Mouse (Mus musculus) T-helper 2 cell (primary cell): ENCODE results near the gene 6030408B16Rik.

Experiments
- in situ Hi-C: fragments of 300-600 bp; cut with MboI, MseI; formaldehyde crosslinking; loops from one replicate; pipeline ENCODE4 v1.15.1; 2025; ENCODE audit warnings: high pct_unique_total_duplicates

Gene 6030408B16Rik

DNA sequence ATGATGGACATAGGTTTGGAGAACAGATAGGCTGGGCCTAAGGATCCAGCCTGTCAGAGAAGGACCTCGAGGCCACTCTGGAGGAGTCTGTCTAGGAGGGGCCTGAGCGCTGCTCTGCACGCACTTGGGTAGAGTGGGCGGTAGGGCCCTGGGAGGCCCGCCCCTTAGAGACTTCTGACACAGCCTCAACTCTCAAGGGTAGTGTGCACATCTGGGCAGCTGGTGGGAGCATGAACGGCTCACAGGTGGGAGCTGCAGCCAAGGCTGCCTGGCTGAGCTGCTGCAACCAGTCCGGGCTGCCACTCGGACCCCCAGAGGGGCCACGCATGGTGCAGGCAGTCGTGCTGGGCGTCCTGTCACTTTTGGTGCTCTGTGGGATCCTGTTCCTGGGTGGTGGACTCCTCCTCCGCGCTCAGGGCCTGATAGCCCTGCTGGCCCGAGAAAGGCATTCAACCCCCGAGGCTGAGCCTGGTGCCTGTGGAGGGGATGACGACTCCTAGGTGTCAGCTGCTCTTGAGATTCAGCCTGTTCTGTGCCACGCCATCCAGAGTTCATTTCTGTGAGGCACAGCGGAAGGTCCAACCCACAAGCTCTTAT lies at the start of gene 6030408B16Rik:
TSS of gene 6030408B16Rik (plus strand) at position 188 of the 597 bp plus-strand sequence.
- in situ Hi-C loops: no loop called here

DNA sequence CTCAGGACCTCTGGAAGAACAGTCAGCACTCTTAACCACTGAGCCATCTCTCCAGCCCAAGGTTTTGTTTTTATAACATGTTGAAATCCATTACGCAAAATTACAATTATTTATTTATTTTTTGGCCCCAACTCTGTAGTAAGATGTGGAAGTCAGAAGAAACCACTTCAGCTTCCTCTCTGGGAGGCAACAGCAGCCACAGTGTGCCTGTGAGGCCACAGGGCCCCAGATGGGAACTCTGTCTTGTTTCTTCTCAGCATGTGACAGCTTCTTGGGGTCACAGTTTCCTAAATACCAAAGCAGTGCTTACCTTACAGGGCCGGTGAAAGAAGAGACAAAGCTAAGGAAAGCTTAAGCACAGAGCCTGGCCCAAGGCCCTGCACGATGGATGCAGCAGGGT lies 49.0 kb upstream of the 6030408B16Rik start:
- in situ Hi-C loops: loop anchor here (5.0 kb wide), 1 partner anchor 38 kb away; the partner anchor contains the start of gene Atg101

DNA sequence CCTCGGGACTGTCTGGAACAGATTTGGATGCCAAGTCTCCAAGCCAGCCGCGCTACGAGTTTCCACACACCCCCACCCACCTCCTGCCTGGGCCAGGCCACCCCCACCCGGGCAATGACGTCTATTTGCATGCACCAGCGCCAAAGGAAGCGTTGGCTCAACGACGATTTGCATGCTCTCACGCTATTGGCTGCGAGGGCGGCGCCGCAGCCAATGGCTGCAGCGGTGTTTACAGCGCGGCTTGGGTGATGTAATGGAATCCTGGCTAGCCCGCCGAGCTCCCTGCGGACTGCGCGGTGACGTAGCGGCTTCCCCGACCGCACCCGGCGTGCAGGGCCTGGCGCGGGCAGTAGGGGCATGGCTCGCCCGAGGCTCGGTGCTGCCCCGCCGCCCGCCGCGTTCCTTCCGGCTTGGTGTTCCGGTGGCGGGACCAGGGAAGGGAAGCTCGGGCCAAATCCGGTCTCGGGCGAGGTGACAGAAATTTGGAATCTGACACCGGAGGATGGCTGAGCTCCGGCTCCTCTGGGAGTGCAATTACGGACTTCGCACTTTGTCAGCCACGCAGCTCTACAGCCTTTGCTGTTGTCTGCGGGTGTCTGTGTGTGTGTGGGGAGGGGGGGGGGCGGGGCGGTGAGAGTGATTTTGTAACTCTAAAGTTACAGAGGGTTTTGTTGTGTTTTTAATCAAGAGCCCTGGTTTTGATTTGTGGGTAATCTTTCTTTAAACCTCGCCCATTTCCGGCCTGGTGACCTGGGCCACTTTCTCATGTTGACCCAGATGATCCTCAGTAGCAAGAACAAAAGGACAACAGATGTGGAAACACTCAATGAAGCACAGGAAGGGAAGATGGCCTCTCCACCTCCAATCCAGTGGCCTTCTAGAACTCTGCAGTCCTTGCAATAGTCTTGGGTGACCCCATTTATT lies 46.5 kb upstream of the 6030408B16Rik start:
- in situ Hi-C loops: no loop called here

DNA sequence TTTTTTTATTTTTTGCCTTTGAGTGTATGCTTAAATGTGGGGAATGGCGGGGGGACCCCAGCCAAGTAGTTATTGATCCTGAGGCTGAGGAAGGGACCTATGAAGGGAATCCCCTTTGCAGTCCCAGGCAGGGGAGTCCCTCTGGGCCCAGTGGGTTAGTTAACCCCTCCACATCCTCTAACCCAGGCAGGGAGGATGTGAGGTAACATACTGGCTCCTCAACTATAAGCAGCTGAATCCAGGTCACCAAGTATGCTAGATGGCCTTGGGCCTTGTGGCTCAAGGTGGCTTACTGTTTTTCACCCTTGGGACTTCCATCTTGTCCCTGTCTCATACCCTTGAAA lies 45.9 kb upstream of the 6030408B16Rik start:
- in situ Hi-C loops: no loop called here

DNA sequence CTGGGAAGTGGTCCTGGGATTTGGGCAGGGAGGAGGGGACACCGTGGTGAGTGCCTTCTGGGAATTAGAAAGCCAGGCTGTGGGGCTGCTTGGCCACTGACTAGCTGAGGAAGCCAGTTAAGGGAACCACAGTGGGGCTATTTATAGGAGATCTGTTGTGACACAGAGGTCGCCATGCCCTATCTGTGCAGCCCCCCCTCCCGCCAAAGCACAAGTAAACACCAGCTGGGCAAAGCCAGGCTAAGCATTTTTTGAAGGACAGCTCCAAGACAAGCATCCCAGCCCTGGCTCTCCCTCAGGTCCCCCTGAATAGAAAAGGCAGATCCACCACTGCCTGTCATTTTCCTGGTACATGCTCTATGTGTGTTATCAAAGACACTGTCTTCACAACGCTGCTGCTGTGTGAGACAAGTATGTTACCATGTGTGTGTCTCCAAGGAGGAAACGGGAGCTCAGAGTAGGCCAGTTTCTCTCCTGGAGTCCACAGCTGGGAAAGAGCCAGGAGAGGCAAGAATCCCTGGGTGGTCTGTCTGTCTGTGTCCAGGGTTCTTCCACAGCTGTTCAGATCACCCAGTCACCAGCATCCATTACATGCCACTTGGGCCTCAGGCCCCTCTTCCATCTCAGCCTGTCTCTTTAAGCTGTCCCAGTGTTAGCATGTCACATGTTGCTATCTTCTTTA lies 44.8 kb upstream of the 6030408B16Rik start:
- in situ Hi-C loops: no loop called here

DNA sequence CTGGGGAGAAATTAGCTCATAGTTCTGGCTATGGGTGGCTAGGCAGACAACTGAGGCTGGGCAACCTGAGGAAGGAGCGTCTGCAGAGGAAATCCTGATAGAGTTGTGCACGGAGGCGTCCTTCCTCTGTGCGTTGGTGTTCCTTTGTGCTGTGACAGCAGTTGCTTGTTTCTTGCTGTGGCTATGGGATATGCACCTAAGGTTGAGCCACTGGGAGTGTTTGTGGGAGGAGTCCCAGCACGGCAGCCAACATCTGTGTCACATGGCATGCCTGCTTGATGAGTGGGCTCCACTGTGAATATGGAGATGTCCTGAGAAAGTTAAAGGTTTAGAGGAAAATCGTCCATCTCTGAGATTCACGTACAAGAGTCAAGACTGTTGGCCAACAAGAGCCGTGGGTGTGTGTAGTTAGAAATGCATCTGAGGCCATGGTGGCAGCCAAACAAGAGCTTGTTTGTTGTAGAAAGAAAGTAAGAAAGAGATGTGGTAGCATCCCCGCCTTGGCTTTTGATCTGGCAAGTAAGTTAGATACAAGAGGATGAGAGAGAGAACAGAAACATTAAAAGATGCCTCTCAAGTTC lies 42.7 kb upstream of the 6030408B16Rik start:
- in situ Hi-C loops: no loop called here

DNA sequence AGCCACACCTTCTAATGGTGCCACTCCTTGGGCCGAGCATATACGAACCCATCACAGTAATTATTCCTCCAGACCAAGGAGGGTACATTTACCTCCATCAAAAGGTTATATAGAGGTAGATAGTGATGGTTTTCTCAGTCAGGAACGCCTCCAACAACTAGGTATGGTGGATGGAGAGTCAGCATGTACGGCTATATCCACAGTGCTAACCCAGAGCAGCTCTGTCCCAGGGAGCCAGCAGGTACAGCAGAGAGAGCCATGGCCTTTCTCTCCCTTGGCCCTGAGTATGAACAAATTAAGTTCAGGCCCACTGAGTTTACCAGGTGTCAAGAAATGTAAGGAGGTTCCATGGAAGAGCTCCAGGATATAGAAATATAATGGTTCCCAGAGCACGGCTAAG lies 41.1 kb upstream of the 6030408B16Rik start:
- in situ Hi-C loops: no loop called here

DNA sequence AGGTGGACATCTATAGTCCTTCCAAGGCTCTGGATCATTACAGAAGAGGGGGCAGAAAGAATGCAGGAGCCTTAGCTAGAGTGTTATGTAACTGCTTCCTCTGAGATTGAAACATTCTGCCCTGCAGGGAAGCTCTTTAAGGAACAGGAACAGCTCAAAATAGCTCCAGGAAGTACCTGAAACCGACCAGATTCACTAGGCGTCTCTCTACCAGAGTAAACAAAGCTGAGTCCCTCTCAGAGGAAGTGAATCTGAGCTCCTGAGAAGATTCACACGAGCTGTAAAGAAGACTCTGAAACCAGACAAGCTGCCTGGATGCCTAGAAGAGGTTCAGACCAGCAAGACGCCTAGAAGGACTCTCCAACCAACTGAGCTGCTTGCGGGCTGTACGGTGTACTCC lies 40.4 kb upstream of the 6030408B16Rik start:
- in situ Hi-C loops: no loop called here

DNA sequence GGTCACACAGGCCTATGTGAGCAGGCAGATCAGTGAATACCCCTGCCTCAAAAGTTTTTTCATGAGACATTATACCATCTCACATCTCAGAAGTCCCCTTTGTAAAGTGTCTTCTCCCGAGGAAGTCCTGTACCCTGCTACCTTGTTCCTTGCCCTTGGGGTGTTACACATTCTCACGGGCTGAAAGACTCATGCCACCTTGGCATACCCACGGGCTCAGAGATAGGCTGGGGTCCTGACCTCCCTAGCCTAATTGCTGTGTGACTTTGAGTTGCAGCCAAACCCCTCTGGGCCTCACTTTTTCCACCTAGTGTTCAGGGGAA lies 39.5 kb upstream of the 6030408B16Rik start:
- in situ Hi-C loops: no loop called here

DNA sequence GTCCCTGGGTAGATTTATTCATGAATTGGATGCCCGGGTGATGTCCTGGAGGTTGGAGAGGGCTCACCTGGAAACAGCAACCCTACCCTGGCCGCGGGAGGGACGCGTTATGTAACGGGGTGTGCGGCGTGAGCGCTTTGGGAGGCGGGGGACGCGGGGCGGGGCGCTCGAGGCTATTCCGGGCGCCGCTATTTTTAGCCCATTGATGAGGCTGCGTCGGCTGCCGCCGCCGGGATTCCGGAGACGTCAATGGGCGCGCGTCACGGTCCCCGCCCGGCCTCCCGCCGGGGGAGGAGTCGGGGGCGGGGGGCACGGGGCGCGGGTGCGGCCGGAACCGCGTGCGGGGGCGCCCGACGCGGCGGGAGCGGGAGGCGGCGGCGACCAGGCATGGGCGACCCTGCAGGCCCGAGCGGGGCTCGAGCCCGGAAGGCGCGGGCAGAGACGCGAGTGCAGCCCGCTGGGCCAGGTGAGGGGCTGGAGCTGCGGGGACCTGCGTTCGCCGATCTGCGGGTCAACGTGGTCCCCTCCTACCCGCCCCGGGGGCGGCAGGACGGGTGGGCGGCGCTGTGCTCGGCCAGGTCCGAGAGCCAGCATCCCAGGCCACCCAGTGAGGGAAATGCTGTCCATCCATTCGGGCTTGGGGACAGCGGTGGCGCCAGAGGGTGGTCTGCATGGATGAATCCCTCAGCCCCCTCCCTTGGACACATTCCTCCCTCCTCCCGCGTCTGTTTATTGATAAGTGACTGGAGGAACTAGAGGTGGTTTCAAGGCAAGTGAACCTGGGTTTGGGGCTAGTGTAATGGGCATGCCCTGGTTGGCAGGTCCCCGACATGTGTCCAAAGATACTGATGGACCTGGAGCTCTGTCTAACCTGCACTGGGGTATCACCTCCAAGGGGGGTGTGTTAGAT lies 38.9 kb upstream of the 6030408B16Rik start, which contains the start of gene Nr4a1:
TSS of gene Nr4a1 (plus strand) at position 384 of the 910 bp plus-strand sequence.
- in situ Hi-C loops: no loop called here

DNA sequence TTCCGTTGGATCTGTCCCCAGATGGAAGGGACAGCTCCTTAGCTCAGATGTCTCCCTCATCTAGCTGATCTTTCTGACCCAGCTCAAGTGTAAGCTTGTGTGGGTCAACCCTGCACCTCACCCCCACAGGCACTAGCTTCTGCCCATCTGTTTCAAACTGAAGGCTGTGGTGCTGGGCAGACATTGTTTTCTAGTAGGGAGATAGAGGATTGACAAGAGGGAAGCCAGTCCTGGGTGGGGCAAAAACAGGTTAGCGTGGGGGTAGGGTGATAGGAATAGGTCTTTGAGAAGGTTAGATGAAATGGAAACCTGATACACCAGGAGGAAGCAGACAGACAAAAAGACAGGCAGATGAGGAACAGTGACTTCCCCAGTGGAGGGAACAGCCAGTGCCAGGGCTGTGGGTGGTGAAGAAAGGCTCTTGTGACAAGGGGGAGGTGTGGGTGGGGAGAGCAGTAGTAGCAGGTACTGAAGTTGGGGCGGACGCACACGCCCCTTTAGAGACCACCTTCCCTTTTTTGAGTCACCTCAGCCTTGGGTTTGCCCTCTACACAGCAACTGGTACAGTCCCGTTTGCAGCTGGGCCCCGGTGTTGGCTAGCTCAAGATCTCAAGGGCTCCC lies 37.1 kb upstream of the 6030408B16Rik start:
- in situ Hi-C loops: no loop called here

DNA sequence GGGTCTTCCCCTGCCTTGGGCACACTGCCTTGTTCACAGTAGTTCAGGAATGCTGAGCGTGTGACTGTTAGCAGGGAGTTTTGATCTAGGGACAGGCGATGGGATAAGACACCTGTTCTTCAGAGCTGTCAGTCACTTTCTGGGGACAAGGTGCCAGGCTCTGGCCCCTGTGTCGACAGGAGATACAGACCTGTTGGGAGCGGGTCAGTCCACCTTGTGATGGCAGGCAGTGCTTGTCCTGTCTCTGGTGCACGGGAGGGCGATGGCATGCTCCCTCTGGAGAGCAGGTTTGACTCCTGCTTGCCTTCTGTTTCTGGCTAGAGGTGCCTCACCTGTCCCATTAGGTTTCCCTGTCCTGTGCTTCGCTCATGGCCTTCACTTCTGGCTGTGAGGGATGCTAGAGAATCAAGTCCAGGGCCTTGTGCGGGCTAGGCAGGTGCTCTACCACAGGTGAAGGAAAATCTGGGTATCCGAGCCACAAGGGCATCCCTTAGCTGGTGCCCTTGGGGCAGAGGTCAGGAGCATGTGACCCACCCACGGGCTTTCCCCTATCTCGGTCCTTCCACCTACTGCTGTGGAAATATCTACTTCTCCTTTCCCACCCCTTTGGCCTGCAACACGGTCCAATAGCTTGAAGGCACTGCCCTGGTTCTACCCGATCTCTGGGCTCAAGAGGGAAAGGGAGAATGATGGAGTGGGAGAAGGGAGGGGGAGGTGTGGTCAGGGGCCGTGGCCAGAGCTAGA lies 36.4 kb upstream of the 6030408B16Rik start:
- in situ Hi-C loops: no loop called here

DNA sequence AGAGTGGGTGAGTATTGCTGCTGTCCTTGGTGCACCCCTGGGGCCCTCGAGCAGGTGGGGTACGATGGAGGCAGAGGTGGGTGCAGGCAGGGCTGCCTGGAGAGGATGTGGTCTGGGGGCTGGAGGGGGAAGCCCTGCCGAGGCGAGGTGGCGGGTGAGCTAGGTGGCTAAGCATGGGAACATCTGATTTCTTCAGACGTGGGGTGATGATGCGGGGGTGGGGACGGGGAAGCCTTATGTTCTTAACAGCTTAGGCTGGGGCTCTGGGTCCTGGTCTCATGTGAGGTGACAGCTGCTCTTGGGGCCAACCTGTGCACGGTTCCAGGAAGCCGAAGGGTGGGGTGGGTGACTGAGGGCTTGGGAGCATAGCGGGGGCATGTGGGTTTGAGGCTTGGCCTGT lies 34.6 kb upstream of the 6030408B16Rik start:
- in situ Hi-C loops: no loop called here

DNA sequence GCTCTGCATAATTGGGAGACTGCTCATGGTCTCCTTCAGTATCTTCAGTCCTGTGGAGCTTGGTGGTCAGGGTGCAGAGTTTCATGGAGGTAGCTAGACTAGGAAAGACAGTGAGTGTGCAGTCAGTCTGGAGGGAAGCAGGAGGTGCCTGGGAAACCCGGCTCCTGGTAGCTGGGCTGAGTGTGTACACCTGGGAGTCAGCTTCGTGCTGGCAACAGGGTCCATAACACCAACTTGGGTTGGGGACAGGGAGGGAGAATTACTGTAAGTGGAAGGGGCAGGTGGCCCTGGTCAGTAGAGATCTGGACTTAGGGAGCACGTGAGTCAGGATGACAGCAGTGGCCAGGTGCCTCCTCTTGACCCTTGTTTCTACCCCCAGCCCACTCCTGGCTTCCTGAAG lies 33.1 kb upstream of the 6030408B16Rik start:
- in situ Hi-C loops: loop anchor here (10.0 kb wide), 1 partner anchor 1255 kb away; the partner anchor contains the start of genes Map3k12 and Tarbp2

DNA sequence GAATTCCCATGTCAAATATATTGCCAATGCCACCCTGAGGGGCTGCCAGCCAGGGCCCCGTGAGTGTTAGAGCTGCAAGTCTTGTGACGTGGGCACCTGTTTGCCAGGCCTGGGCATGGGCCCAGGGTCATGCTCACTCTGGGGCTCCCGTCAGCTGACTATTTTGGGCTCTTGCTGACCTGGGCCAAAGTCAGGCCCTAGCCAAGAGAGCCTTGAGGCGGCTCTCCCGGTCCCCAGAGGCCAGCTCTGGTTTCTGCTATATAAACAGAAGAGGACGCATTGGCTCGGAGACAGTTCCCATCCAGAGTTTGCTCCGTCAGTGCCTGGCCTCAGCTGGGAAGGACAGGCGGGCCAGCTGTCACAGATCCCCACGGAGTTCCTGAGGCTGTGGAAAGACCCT lies 32.6 kb upstream of the 6030408B16Rik start:
- in situ Hi-C loops: loop anchor here (10.0 kb wide), 1 partner anchor 1254 kb away; the partner anchor contains the start of genes Map3k12 and Tarbp2

DNA sequence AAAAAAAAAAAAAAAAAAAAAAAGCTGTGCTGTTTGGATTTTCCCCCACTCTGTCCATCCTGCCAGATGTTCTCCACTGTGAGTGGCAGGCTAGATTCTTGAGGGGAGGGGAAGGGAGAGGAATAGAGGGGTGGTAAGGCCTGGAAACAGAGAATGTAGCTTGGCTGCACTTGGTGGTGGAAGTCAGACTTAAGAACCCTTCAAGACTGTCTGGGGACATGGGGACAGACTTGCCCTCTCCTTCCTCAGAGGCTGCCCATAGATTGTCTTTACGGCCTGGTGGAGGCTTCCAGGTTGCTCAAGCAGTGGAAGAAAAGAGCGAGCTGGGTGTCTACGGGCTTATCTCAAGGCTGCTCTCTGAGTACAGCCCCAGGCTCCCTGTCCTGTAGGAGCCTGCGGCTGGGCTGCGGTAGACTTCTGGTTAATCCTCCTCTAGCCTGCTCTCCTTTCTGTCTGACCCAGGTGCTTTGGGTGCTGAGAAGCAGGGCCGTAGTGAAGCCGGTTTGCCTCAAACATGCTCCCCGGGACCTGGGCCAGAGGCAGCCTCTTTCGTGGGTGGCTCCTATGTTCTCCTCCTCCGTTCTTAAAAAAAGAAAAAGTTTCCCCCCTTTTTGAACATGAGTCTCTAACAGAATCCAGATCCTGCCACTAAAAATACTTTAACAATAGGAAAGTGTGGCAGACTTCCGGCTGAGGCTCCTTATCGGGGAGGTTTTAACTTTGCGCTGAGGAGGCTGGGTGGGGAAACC lies 32.0 kb upstream of the 6030408B16Rik start:
- in situ Hi-C loops: loop anchor here (10.0 kb wide), 1 partner anchor 1254 kb away; the partner anchor contains the start of genes Map3k12 and Tarbp2

DNA sequence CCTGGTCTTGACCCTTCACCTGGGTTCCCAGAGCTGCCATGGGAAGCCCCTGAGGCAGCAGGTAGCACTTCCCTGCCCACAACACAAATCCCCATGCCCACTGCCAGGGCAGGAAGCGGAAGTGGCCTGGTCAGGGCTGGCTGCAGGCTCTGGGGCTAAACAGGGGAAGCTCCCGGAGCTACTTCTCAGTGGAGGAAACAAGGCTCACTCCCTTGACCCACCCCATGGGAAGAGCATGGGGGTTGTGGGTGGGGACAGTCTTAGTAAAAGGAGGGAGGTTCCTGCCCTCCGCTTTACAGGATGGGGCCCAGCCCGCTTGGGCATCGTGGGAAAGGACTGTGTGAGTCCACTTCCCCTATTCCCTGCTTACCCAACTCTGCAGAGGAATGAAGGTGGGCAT lies 30.5 kb upstream of the 6030408B16Rik start:
- in situ Hi-C loops: loop anchor here (10.0 kb wide), 1 partner anchor 1252 kb away; the partner anchor contains the start of genes Map3k12 and Tarbp2

DNA sequence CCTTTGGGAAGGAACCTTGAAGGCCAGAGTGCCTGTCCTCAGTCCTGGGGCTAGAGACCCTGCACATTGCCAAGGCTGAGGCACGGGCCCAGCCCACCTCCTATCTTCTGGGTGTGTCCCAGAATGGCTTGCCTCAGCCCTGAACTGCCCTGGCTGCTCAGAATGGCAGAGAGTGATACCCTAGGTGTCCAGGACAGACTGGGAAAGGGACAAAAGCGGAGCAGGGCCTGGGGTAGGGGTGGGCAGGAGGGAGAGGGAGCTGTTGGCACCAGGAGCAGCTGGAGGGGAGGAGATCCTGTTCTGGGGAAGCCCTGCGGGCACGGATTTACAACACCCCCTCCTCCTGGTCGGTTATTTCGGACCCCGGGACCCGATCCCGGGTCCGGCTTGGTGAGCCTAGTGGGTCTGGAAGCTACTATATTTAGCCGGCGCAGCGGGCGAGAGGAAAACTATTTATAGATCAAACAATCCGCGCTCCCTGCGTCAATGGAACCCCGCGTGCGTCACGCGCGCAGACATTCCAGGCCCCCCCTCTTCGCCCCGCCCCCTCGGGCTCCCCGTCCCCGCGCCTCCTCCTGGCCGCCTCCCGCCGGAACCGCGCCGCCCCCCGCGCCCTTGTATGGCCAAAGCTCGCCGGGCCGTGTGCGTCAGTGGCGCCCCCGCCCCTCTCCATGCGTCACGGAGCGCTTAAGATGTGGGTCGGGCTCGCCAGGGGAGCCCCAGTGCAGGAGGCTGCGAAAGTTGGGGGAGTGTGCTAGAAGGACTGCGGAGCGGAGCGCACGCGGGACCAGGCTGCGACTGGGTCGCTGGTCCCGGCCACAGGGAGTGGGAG lies 26.7 kb upstream of the 6030408B16Rik start:
- in situ Hi-C loops: loop anchor here (10.0 kb wide), 1 partner anchor 1248 kb away; the partner anchor contains the start of genes Map3k12 and Tarbp2
